Mouse (Mus musculus) bone marrow, adult 2 months (tissue): ENCODE results near the gene Fgfr2.

Experiments
- CTCF ChIP-seq: fragments of 200-500 bp; IDR thresholded peaks from 2 replicates; pipeline ENCODE4 v1.5.1; 2011; ENCODE audit warnings: low read length, control low read depth; ENCODE audit not compliant: control insufficient read depth, insufficient read depth
- POLR2A ChIP-seq: fragments of 200-500 bp; IDR thresholded peaks from 2 replicates; pipeline ENCODE4 v1.6.1; 2011; ENCODE audit warnings: low read depth, mild to moderate bottlenecking, control low read depth, low read length, borderline replicate concordance; ENCODE audit not compliant: control insufficient read depth

DNA sequence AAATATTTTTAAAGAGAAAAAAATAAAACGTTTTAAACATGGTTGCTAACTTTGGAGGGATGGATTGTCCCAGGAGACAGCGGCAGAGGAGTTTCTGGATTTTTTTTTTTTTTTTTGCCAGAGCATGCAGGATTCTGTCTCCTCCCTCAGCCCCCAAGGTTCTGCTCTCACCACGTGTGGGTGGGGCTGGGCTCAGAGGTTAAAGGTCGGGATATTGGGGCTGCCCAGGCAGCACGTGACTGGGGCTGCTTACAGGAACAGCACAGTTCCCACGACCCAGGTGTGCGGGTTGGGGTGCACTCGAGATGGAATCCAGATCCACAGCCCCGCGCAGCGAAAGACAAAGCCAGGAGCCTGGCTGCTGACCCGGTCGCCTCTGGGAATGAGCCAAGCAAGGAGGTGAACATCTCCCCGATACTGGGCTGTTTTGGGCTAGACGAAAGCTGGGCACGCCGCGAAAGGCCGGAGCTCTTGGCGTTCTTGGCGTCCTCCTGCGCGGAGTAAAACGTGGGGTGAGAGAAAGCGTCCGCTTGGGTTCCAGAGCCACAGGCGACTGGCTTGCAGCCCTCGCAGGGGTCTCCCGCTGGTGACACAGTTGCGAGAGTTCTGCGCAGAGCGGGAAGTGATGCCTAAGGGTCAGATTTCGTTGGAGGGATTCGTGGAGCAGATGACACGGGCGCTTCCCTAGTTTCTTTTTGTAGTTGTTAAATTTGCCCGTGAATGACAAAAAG is 1566.4 kb downstream of the Fgfr2 start:
- no peak for TF ChIP-seq POLR2A
- TF ChIP-seq CTCF = no peak
